Mouse (Mus musculus): ENCODE results near the gene Ltbp1. TPM values are rescaled to one million over a fixed set of nuclear protein-coding genes. Genes with fewer than 3 reads are reported as not detected.

Gene Ltbp1
- polyA plus RNA-seq, 1 experiment from 2014 or later = 174 TPM

GRCm38 (mm10) chr17:75440619-75441018, 435.3 kb downstream of the Ltbp1 start:
- ATAC-seq = no peak
- TF ChIP-seq CTCF (IDR thresholded peaks at IDR 0.05) = no peak
- no peaks in the 10 kb centered on the region for H3K27me3 ChIP-seq
- no peak for DNase-seq (ENCODE audit: low read depth, low spot score)
- POLR2A ChIA-PET = interaction anchor here (0.6 kb wide), 1 partner anchor 110 kb away, joined by 4 read pairs; no protein-coding TSS in a partner anchor
- CTCF ChIA-PET = no interaction called here
- in situ Hi-C loops (cut with MboI; ENCODE audit: low pct_unique_long_range_greater_than_20kb) = no loop called here

GRCm38 (mm10) chr17:75441260-75441830, 436.0 kb downstream of the Ltbp1 start:
- ATAC-seq (no peak), DNase-seq (ENCODE audit: low read depth, low spot score) (no peak)
- H3K27me3 ChIP-seq = no peaks in the 10 kb centered on the region
- ChIA-PET POLR2A (interaction anchor here (0.6 kb wide), 1 partner anchor 109 kb away, joined by 4 read pairs; no protein-coding TSS in a partner anchor), CTCF (no interaction called here)
- no peak for TF ChIP-seq CTCF (IDR thresholded peaks at IDR 0.05)
- in situ Hi-C loops (cut with MboI; ENCODE audit: low pct_unique_long_range_greater_than_20kb) = no loop called here

All from Patski (cell line).